Mouse (Mus musculus) forebrain, embryonic 12.5 days (tissue): ENCODE measurements around the gene Bpi. TPM values are rescaled to one million over a fixed set of nuclear protein-coding genes. Genes with fewer than 3 reads are reported as not detected.
A peak's percentile ranks its signal among the peaks of the same experiment; 100 is the strongest.

Source experiments
- ATAC-seq: fragments of 200-750 bp; cut with Nextera tagmentation; 2 replicates; pipeline ENCODE4 v1.8.0; 2017; ENCODE audit warnings: moderate TSS enrichment; ENCODE audit not compliant: low FRiP score
- H3K27ac ChIP-seq: fragments of 300-500 bp; sonication (generic); 2 replicates; pipeline ENCODE4 v1.5.1; 2016; ENCODE audit warnings: mild to moderate bottlenecking
- H3K27me3 ChIP-seq: fragments of 300-500 bp; sonication (generic); 2 replicates; pipeline ENCODE4 v1.6.1; 2016; ENCODE audit warnings: mild to moderate bottlenecking
- H3K36me3 ChIP-seq: fragments of 300-500 bp; sonication (generic); replicated peaks from 2 replicates; pipeline ENCODE4 v1.6.1; 2016; ENCODE audit warnings: mild to moderate bottlenecking
- H3K4me1 ChIP-seq: fragments of 300-500 bp; sonication (generic); 2 replicates; pipeline ENCODE4 v1.6.1; 2016
- H3K4me2 ChIP-seq: fragments of 300-500 bp; sonication (generic); 2 replicates; pipeline ENCODE4 v1.6.1; 2016; ENCODE audit warnings: mild to moderate bottlenecking, moderate library complexity
- H3K4me3 ChIP-seq: fragments of 300-500 bp; sonication (generic); replicated peaks from 2 replicates; pipeline ENCODE4 v1.5.1; 2016; ENCODE audit warnings: mild to moderate bottlenecking
- H3K9ac ChIP-seq: fragments of 300-500 bp; sonication (generic); 2 replicates; pipeline ENCODE4 v1.6.1; 2016; ENCODE audit warnings: mild to moderate bottlenecking
- H3K9me3 ChIP-seq: fragments of 300-500 bp; sonication (generic); 2 replicates; pipeline ENCODE4 v1.6.1; 2016
- WGBS: fragments of 180-500 bp; shearing (Covaris S2); methylation state at CpG from one replicate; pipeline ENCODE4 v1.1.7; 2016; 5-methylcytosine and 5-hydroxymethylcytosine counted together
- polyA plus RNA-seq: library from polyadenylated mRNA; unstranded; fragments of >200 nt; fragmentation: Nextera tagmentation; extraction: Ambion mirVana; gene quantifications from 2 replicates; pipeline ENCODE4 v1.2.1, GENCODE M21; 2016

The Bpi gene
- polyA plus RNA-seq, 1 experiment from 2014 or later, result not detected

GRCm38 (mm10) chr2:158305948-158306695 is 48.2 kb downstream of the Bpi start, which contains the start of gene Lbp:
Gene Lbp (plus strand): TSS chr2:158306493.
- no peaks in the 10 kb centered on the region for H3K36me3 ChIP-seq

GRCm38 (mm10) chr2:158306696-158307049 is 48.8 kb downstream of the Bpi start:
- no peaks in the 10 kb centered on the region for H3K27me3 ChIP-seq
- H3K4me1 ChIP-seq, result peaks cover 10% of the 10 kb centered on the region
- H3K9me3 ChIP-seq, result peaks cover 4% of the 10 kb centered on the region; the same call in 1 of the 2 replicates
- H3K36me3 ChIP-seq, result no peaks in the 10 kb centered on the region
- 0 out of 2 replicates have a peak overlapping the region, but pooled peaks have one; percentile 46 for H3K27ac ChIP-seq
- 37% methylated on average over 6 of the region's 6 CpGs for WGBS
- H3K4me3 ChIP-seq, result no peak overlapping the region
- 0 out of 2 replicates have a peak overlapping the region, but pooled peaks have one; percentile 29 for H3K9ac ChIP-seq
- H3K4me2 ChIP-seq, result no peak overlapping the region
- ATAC-seq, result no peak

More at GRCm38 (mm10) chr2:158305948-158306695, 48.2 kb downstream of the Bpi start, which contains the start of gene Lbp:
- Histone ChIP-seq H3K27me3 (no peaks in the 10 kb centered on the region), H3K4me1 (peaks cover 10% of the 10 kb centered on the region), H3K27ac (0 out of 2 replicates have a peak within 1 kb of the TSS, but pooled peaks have one; percentile 46), H3K4me3 (no peak within 1 kb of the TSS), H3K4me2 (0 out of 2 replicates have a peak within 1 kb of the TSS, but pooled peaks have one; percentile 2), H3K9me3 (peaks cover 4% of the 10 kb centered on the region; the same call in 1 of the 2 replicates), H3K9ac (0 out of 2 replicates have a peak within 1 kb of the TSS, but pooled peaks have one; percentile 29)
- ATAC-seq, result no peak
- 59% methylated on average over 12 of the region's 13 CpGs for WGBS

- Histone ChIP-seq H3K27me3 (no peaks in the 10 kb centered on the region), H3K27ac (no peak overlapping the region), H3K9me3 (peaks cover 4% of the 10 kb centered on the region; the same call in 1 of the 2 replicates), H3K4me3 (no peak overlapping the region), H3K36me3 (no peaks in the 10 kb centered on the region), H3K4me2 (no peak overlapping the region), H3K9ac (no peak overlapping the region), H3K4me1 (peaks cover 10% of the 10 kb centered on the region)
- ATAC-seq, result no peak
- WGBS, result 53% methylated on average over 5 of the region's 5 CpGs
These were observed 50.4 kb downstream of the Bpi start for GRCm38 (mm10) chr2:158308276-158308675.

GRCm38 (mm10) chr2:158313089-158313488 is 55.2 kb downstream of the Bpi start:
- Histone ChIP-seq H3K36me3 (no peaks in the 10 kb centered on the region), H3K9me3 (no peaks in the 10 kb centered on the region), H3K4me3 (no peak overlapping the region), H3K27me3 (no peaks in the 10 kb centered on the region), H3K4me1 (peaks cover 6% of the 10 kb centered on the region; the same call in 1 of the 2 replicates), H3K27ac (no peak overlapping the region), H3K9ac (no peak overlapping the region), H3K4me2 (no peak overlapping the region)
- ATAC-seq, result no peak
- 81% methylated on average over 1 of the region's 1 CpGs for WGBS

- 75% methylated on average over 8 of the region's 8 CpGs for WGBS
- Histone ChIP-seq H3K4me2 (no peak overlapping the region), H3K27ac (no peak overlapping the region), H3K36me3 (no peaks in the 10 kb centered on the region), H3K4me3 (no peak overlapping the region), H3K9me3 (no peaks in the 10 kb centered on the region), H3K9ac (no peak overlapping the region), H3K27me3 (no peaks in the 10 kb centered on the region), H3K4me1 (peaks cover 6% of the 10 kb centered on the region; the same call in 1 of the 2 replicates)
- ATAC-seq, result no peak
These were observed 58.5 kb downstream of the Bpi start for GRCm38 (mm10) chr2:158316371-158316770.

GRCm38 (mm10) chr2:158317026-158317425 is 59.1 kb downstream of the Bpi start:
- H3K4me1 ChIP-seq, result peaks cover 6% of the 10 kb centered on the region; the same call in 1 of the 2 replicates

GRCm38 (mm10) chr2:158321596-158321995 is 63.7 kb downstream of the Bpi start:
- Histone ChIP-seq H3K4me2 (no peak overlapping the region), H3K27ac (no peak overlapping the region), H3K36me3 (no peaks in the 10 kb centered on the region), H3K9ac (no peak overlapping the region), H3K9me3 (no peaks in the 10 kb centered on the region), H3K4me3 (no peak overlapping the region), H3K27me3 (no peaks in the 10 kb centered on the region), H3K4me1 (peaks cover 6% of the 10 kb centered on the region; the same call in 1 of the 2 replicates)
- WGBS, result 89% methylated on average over 6 of the region's 6 CpGs
- no peak for ATAC-seq

More at GRCm38 (mm10) chr2:158317026-158317425, 59.1 kb downstream of the Bpi start:
- no peak overlapping the region for H3K4me3 ChIP-seq
- no peaks in the 10 kb centered on the region for H3K9me3 ChIP-seq
- no peak overlapping the region for H3K9ac ChIP-seq
- ATAC-seq, result no peak
- H3K4me2 ChIP-seq, result no peak overlapping the region
- no peak overlapping the region for H3K27ac ChIP-seq
- no peaks in the 10 kb centered on the region for H3K27me3 ChIP-seq
- WGBS, result 10% methylated on average over 5 of the region's 5 CpGs
- H3K36me3 ChIP-seq, result no peaks in the 10 kb centered on the region

- Histone ChIP-seq H3K27ac (no peak overlapping the region), H3K4me1 (no peaks in the 10 kb centered on the region; the same call in 1 of the 2 replicates), H3K4me2 (no peak overlapping the region), H3K9ac (no peak overlapping the region), H3K9me3 (no peaks in the 10 kb centered on the region), H3K27me3 (no peaks in the 10 kb centered on the region), H3K4me3 (no peak overlapping the region), H3K36me3 (no peaks in the 10 kb centered on the region)
- ATAC-seq, result no peak
- 72% methylated on average over 3 of the region's 3 CpGs for WGBS
These were observed 65.0 kb downstream of the Bpi start for GRCm38 (mm10) chr2:158322845-158323244.

- peak; percentile 81 for ATAC-seq
- Histone ChIP-seq H3K9me3 (no peaks in the 10 kb centered on the region), H3K4me1 (no peaks in the 10 kb centered on the region; the same call in 1 of the 2 replicates), H3K4me2 (peak overlapping the region; percentile 22; the same call in 1 of the 2 replicates), H3K27me3 (no peaks in the 10 kb centered on the region), H3K9ac (no peak overlapping the region), H3K4me3 (no peak overlapping the region), H3K36me3 (no peaks in the 10 kb centered on the region), H3K27ac (no peak overlapping the region)
- 56% methylated on average over 10 of the region's 10 CpGs for WGBS
These were observed 66.8 kb downstream of the Bpi start for GRCm38 (mm10) chr2:158324531-158325190.

GRCm38 (mm10) chr2:158325609-158326008 is 67.7 kb downstream of the Bpi start:
- no peaks in the 10 kb centered on the region; the same call in 1 of the 2 replicates for H3K4me1 ChIP-seq
- no peak overlapping the region for H3K4me2 ChIP-seq
- H3K27me3 ChIP-seq, result no peaks in the 10 kb centered on the region
- H3K27ac ChIP-seq, result no peak overlapping the region
- H3K4me3 ChIP-seq, result no peak overlapping the region
- no peak overlapping the region for H3K9ac ChIP-seq
- WGBS, result 73% methylated on average over 8 of the region's 8 CpGs
- no peaks in the 10 kb centered on the region for H3K36me3 ChIP-seq
- H3K9me3 ChIP-seq, result no peaks in the 10 kb centered on the region
- ATAC-seq, result no peak
